Mouse (Mus musculus): ENCODE data around the gene Olfr195.
"Not testable (repeated sequence)": the region's sequence is repeated elsewhere in the genome, so short reads cannot be mapped to it uniquely, and the experiment has no call there.

GRCm38 (mm10) chr16:59108522-59108921 is 38.3 kb upstream of the Olfr195 start:
- TF ChIP-seq CTCF (IDR thresholded peaks at IDR 0.05; ENCODE audit: low read depth); EP300 (optimal IDR thresholded peaks at IDR 0.05): not testable (repeated sequence)

All from stomach, postnatal 0 days (tissue).